Mouse (Mus musculus) embryonic facial prominence, embryonic 15.5 days (tissue): ENCODE measurements around the gene Upk3a. TPM values are rescaled to one million over a fixed set of nuclear protein-coding genes. Genes with fewer than 3 reads are reported as not detected.

ENCODE experiments used
- ATAC-seq: fragments of 200-750 bp; cut with Nextera tagmentation; 2 replicates; pipeline ENCODE4 v1.8.0; 2017; ENCODE audit warnings: low read depth, moderate TSS enrichment; ENCODE audit not compliant: insufficient number of reproducible peaks, low FRiP score, low TSS enrichment
- H3K27ac ChIP-seq: fragments of 300-500 bp; sonication (generic); replicated peaks from 2 replicates; pipeline ENCODE4 v1.5.1; 2015; ENCODE audit warnings: mild to moderate bottlenecking, inconsistent platforms
- H3K27me3 ChIP-seq: fragments of 300-500 bp; sonication (generic); 2 replicates; pipeline ENCODE4 v1.6.1; 2015; ENCODE audit warnings: inconsistent platforms
- H3K36me3 ChIP-seq: fragments of 300-500 bp; sonication (generic); 2 replicates; pipeline ENCODE4 v1.6.1; 2015; ENCODE audit warnings: mild to moderate bottlenecking, inconsistent platforms
- H3K4me1 ChIP-seq: fragments of 300-500 bp; sonication (generic); 2 replicates; pipeline ENCODE4 v1.6.1; 2015; ENCODE audit warnings: inconsistent platforms
- H3K4me2 ChIP-seq: fragments of 300-500 bp; sonication (generic); replicated peaks from 2 replicates; pipeline ENCODE4 v1.6.1; 2015; ENCODE audit warnings: mild to moderate bottlenecking, inconsistent platforms
- H3K4me3 ChIP-seq: fragments of 300-500 bp; sonication (generic); replicated peaks from 2 replicates; pipeline ENCODE4 v1.5.1; 2015; ENCODE audit warnings: mild to moderate bottlenecking, inconsistent platforms
- H3K9ac ChIP-seq: fragments of 300-500 bp; sonication (generic); 2 replicates; pipeline ENCODE4 v1.6.1; 2015; ENCODE audit warnings: inconsistent platforms
- H3K9me3 ChIP-seq: fragments of 300-500 bp; sonication (generic); replicated peaks from 2 replicates; pipeline ENCODE4 v1.6.1; 2016; ENCODE audit warnings: inconsistent platforms
- WGBS: fragments of 180-500 bp; shearing (Covaris S2); methylation state at CpG from one replicate; pipeline ENCODE4 v1.1.7; 2015; 5-methylcytosine and 5-hydroxymethylcytosine counted together
- polyA plus RNA-seq: library from polyadenylated mRNA; unstranded; fragments of >200 nt; fragmentation: Nextera tagmentation; extraction: Ambion mirVana; gene quantifications from 2 replicates; pipeline ENCODE4 v1.2.1, GENCODE M21; 2015

The Upk3a gene
- polyA plus RNA-seq, 1 experiment from 2014 or later = 18.2 TPM

DNA sequence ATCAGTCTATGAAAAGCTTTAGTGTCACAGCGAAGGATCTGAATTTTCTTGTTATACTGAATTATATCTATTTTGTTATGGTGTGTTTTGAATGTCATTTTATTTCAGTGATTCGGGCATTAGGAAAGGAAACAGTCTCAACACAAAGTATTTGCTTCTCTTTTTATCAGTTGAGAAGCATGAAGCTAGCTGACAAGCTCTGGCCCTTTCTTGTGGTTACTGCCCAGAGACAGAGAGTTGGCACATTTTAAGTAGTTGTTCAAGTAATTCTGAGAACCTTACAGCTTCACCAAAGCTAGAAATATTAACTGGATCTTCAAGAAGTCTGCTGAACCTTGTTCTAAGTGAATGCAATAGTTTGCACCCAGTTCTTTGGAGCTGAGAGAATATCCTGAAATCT is 46.5 kb downstream of the Upk3a start:
- WGBS = 86% methylated on average over 2 of the region's 2 CpGs
- Histone ChIP-seq H3K4me3 (no peak overlapping the region), H3K36me3 (peaks cover 23% of the 10 kb centered on the region; the same call in 1 of the 2 replicates), H3K27me3 (no peaks in the 10 kb centered on the region), H3K27ac (no peak overlapping the region), H3K9me3 (no peaks in the 10 kb centered on the region), H3K9ac (no peak overlapping the region), H3K4me1 (no peaks in the 10 kb centered on the region), H3K4me2 (no peak overlapping the region)
- no peak for ATAC-seq

DNA sequence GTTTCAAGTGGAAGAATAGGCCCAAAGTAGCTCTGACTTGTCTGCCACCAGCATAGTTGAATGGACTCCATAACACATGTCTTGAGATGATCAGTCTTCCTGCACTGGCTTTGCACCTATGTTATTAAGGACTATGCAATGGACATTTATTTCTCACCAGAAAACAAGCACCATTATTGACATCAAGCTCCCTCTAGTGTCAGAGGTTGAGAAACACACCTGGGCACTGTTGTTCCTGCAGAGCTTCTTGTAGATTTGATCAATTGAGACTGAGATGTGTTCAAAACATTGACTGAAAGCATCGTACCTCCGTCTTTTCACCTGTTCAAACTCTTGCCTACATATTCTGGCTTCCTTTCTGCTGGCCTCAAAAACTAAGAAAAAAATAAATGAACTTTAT is 53.6 kb downstream of the Upk3a start:
- no peak overlapping the region for H3K27ac ChIP-seq
- no peak overlapping the region for H3K4me2 ChIP-seq
- no peaks in the 10 kb centered on the region for H3K4me1 ChIP-seq
- no peak overlapping the region for H3K9ac ChIP-seq
- ATAC-seq = no peak
- 29% methylated on average over 2 of the region's 2 CpGs for WGBS
- no peaks in the 10 kb centered on the region for H3K9me3 ChIP-seq
- H3K4me3 ChIP-seq = no peak overlapping the region
- H3K36me3 ChIP-seq = no peaks in the 10 kb centered on the region
- H3K27me3 ChIP-seq = no peaks in the 10 kb centered on the region

Other genes starting within 250 kb of the Upk3a start
- 0.68 and 1.2 TPM in 2 replicates for gene Phf21b, start 161.1 kb upstream of the Upk3a start, polyA plus RNA-seq
- gene Gm29666, start 97.1 kb upstream of the Upk3a start, polyA plus RNA-seq = 0.72 and 0.75 TPM in 2 replicates
- 30.6 and 32.1 TPM in 2 replicates for gene Nup50, start 93.7 kb upstream of the Upk3a start, polyA plus RNA-seq
- gene 5031439G07Rik, start 28.6 kb upstream of the Upk3a start, polyA plus RNA-seq = 9.1 and 9.8 TPM in 2 replicates
- 24.9 and 31.7 TPM in 2 replicates for gene Fam118a, start 11.8 kb downstream of the Upk3a start, polyA plus RNA-seq
- 0.07 and 0.70 TPM in 2 replicates for gene Smc1b, start 114.8 kb downstream of the Upk3a start, polyA plus RNA-seq
- gene Ribc2, start 114.9 kb downstream of the Upk3a start, polyA plus RNA-seq = 1.00 and 1.6 TPM in 2 replicates
- gene Fbln1, start 188.8 kb downstream of the Upk3a start, polyA plus RNA-seq = 258 and 266 TPM in 2 replicates